Mouse (Mus musculus) kidney, adult 2 months (tissue): ENCODE measurements around the gene Dusp18. TPM values are rescaled to one million over a fixed set of nuclear protein-coding genes. Genes with fewer than 3 reads are reported as not detected.

Experiments used
- DNase-seq: peaks from one replicate; pipeline ENCODE4 v3.0.0; 2021
- H3K27ac ChIP-seq: fragments of 200-500 bp; 2 replicates; pipeline ENCODE4 v1.5.1; 2012; ENCODE audit warnings: low read depth, low read length, control low read depth, inconsistent platforms; ENCODE audit not compliant: insufficient read depth
- H3K27me3 ChIP-seq: fragments of 200-500 bp; replicated peaks from 2 replicates; pipeline ENCODE4 v1.6.1; 2012; ENCODE audit warnings: mild to moderate bottlenecking, moderate library complexity, low read length, inconsistent platforms; ENCODE audit not compliant: control insufficient read depth, insufficient read depth
- H3K36me3 ChIP-seq: fragments of 200-500 bp; 2 replicates; pipeline ENCODE4 v1.6.1; 2012; ENCODE audit warnings: mild to moderate bottlenecking, moderate library complexity, low read length, inconsistent platforms; ENCODE audit not compliant: control insufficient read depth, insufficient read depth
- H3K4me1 ChIP-seq: fragments of 200-500 bp; 2 replicates; pipeline ENCODE4 v1.6.1; 2011; ENCODE audit warnings: low read length; ENCODE audit not compliant: control insufficient read depth, insufficient read depth
- H3K4me3 ChIP-seq: fragments of 200-500 bp; 2 replicates; pipeline ENCODE4 v1.5.1; 2011; ENCODE audit warnings: mild to moderate bottlenecking, low read depth, low read length, control low read depth; ENCODE audit not compliant: insufficient read depth
- CTCF ChIP-seq: fragments of 200-500 bp; conservative IDR thresholded peaks from 2 replicates; pipeline ENCODE4 v1.5.1; 2011; ENCODE audit warnings: low read depth, mild to moderate bottlenecking, control low read depth, low read length, moderate library complexity, mixed read lengths; ENCODE audit not compliant: insufficient read depth, insufficient read length
- POLR2A ChIP-seq: fragments of 200-500 bp; IDR thresholded peaks from one replicate; pipeline ENCODE4 v1.6.1; 2011; ENCODE audit warnings: low read depth, low read length, control low read depth
- WGBS: fragments of 180-500 bp; shearing (Covaris S2); methylation state at CpG from one replicate; pipeline ENCODE4 v1.1.7; 2018; 5-methylcytosine and 5-hydroxymethylcytosine counted together
- polyA plus RNA-seq: library from polyadenylated mRNA; depleted of rRNA; stranded (reverse); fragments of >200 nt; gene quantifications from 2 replicates; pipeline ENCODE4 v1.2.3, GENCODE M21; 2012; rRNA removed

Dusp18 gene
- 7.0 and 7.1 TPM in 2 replicates for polyA plus RNA-seq

- WGBS, result 9% methylated on average over 46 of the region's 46 CpGs
- peak; percentile 97 for DNase-seq
- peak within 1 kb of the TSS; percentile 65 for H3K4me3 ChIP-seq
- H3K27ac ChIP-seq, result peak within 1 kb of the TSS; percentile 86
- TF ChIP-seq CTCF, result no peak
- TF ChIP-seq POLR2A, result no peak
- no peaks in the 10 kb centered on the region for H3K36me3 ChIP-seq
- no peaks in the 10 kb centered on the region for H3K27me3 ChIP-seq
- H3K4me1 ChIP-seq, result 0 out of 2 replicates have a peak, but pooled peaks cover 3% of the 10 kb centered on the region
Measured at GRCm38 (mm10) chr11:3894406-3895281, at the start of gene Dusp18, which contains the start of gene 4921536K21Rik. Gene Dusp18, plus strand, starts transcription at chr11:3895240. Gene 4921536K21Rik, minus strand, starts transcription at chr11:3895098.

DNA sequence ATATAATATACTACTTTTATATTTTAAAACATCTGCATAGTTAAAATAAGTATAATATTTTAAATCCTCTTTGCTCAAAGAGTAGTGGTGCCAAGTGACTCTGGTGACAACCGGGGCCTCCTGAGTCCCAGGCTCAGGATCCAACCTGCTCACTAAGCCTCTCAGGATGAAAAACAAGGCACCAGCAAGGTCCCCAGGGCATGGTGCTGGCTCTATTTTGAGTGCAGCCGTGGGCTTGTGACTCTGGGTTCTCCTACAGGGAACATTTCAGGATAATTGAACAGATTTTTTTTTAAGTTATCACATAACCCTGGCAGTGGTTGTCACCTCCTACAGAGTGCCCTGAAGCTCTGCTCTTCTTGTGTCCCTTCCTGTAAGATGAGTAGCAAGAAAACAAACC, 48.7 kb upstream of the Dusp18 start:
- WGBS, result 54% methylated on average over 2 of the region's 2 CpGs
- DNase-seq, result no peak

DNA sequence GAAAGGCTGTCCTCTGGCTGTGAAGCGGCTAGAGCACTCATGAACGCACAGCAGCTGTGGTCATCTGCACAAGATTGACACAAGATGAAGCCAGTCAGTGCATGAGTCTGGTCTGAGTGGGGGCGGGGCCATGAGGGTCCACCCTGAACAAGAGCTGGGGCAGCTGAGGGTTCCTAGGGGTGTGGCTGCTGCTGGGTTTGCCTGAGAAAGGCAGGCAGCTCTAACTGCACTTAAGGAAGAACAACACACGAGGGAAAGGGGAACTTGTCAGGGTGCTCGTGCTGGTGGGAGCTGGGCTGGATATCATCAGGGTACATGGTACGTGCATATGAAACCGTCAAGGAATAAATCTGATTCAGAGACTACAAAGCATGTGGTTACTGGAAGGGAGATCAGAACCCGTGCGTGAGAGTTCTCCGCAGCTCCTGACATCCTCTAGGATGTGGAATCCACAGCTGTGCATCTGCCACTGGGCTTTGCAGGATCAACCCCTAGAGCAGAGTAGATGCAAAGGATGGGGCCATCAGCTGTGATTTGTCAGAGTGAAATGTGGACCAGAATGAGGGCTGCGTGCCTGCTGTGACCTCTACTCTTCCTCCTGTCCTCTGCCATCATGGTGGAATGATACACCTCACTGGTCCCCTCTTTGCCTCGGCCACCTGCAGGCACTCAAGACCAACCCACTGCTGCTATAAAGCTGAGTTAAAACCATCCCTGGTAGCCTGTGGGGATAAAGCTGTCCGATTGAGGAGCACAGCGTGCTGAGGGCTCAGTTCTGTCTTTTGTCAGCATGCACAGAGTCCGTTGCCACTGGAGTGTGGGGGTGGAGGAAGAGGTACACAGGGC, 45.3 kb upstream of the Dusp18 start:
- Histone ChIP-seq H3K27me3 (no peaks in the 10 kb centered on the region), H3K4me1 (no peaks in the 10 kb centered on the region), H3K27ac (no peak overlapping the region), H3K36me3 (no peaks in the 10 kb centered on the region), H3K4me3 (no peak overlapping the region)
- DNase-seq, result no peak
- TF ChIP-seq CTCF (no peak), POLR2A (no peak)
- WGBS, result 68% methylated on average over 15 of the region's 15 CpGs

More for the DNA sequence above, 48.7 kb upstream of the Dusp18 start:
- no peaks in the 10 kb centered on the region for H3K36me3 ChIP-seq
- H3K27me3 ChIP-seq, result no peaks in the 10 kb centered on the region
- no peak overlapping the region for H3K4me3 ChIP-seq
- TF ChIP-seq POLR2A (no peak), CTCF (no peak)
- H3K4me1 ChIP-seq, result no peaks in the 10 kb centered on the region
- no peak overlapping the region for H3K27ac ChIP-seq

DNA sequence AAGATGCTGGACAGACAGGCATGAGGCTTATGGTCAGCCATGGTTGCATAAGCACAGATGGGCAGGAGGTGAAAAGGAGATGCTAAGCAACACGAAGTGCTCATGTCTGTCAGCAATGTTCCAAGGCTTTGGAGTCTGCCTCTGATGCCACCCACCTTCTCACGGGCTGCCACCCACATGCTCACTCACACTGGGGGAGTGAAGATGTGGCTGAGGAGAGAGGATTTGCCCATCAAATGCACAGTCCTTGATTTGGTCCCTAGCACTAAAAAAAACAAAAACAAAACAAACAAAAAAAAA, 44.8 kb upstream of the Dusp18 start:
- no peak overlapping the region for H3K4me3 ChIP-seq
- TF ChIP-seq CTCF, result no peak
- no peak for TF ChIP-seq POLR2A
- H3K36me3 ChIP-seq, result no peaks in the 10 kb centered on the region
- no peaks in the 10 kb centered on the region for H3K4me1 ChIP-seq
- no peak overlapping the region for H3K27ac ChIP-seq
- no peaks in the 10 kb centered on the region for H3K27me3 ChIP-seq
- DNase-seq, result no peak
- WGBS, result 35% methylated on average over 2 of the region's 2 CpGs

DNA sequence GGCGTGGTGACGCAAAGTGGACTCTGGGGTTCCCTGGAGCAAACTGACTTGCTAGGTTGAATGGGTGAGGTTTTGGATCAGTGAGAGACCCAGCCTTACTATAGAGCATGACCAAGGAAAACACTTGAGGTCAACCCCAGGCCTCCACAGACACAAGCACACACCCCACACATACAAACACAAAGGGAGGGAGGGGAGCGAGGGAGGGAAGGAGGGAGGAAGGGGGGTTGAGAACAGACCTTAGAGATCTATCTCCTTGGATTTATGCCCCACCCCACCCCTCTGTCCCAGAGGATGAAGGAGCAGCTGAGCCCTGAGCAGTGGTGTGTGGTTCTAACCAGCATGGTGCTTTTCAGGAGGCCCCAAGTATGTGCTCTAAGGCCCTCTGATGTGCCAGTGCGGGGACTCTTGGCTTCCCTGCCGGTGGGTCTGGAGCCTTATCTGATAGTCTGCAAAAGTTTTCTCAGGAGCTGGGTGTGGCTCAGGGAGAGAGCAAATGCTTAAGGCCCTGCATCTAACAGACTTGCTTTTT, 44.2 kb upstream of the Dusp18 start:
- Histone ChIP-seq H3K27me3 (no peaks in the 10 kb centered on the region), H3K36me3 (no peaks in the 10 kb centered on the region), H3K27ac (no peak overlapping the region), H3K4me1 (no peaks in the 10 kb centered on the region), H3K4me3 (no peak overlapping the region)
- TF ChIP-seq CTCF (no peak), POLR2A (no peak)
- WGBS, result 68% methylated on average over 5 of the region's 5 CpGs
- DNase-seq, result no peak

DNA sequence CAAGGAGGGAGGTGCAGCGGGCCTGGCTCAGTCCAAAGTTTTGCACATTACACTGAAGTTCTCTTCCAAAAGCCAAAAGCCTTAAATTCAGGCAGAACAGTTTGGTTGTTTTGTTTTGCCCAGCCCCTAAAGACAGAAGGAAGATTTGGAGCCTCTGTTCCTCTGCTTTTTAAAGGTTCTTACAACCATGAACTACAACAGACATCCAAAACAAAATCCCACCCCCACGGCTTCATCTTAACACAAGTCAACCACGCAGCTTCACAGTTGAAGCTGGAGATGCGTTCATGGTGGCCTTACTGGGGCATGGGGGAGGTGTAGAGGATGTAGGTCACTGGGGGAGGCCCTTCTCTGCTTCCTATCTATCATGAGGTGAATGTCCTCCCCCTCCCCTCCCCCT, 43.2 kb upstream of the Dusp18 start:
- Histone ChIP-seq H3K36me3 (no peaks in the 10 kb centered on the region), H3K4me1 (no peaks in the 10 kb centered on the region), H3K4me3 (no peak overlapping the region), H3K27ac (no peak overlapping the region), H3K27me3 (no peaks in the 10 kb centered on the region)
- WGBS, result 65% methylated on average over 4 of the region's 4 CpGs
- DNase-seq, result no peak
- TF ChIP-seq POLR2A (no peak), CTCF (no peak)

DNA sequence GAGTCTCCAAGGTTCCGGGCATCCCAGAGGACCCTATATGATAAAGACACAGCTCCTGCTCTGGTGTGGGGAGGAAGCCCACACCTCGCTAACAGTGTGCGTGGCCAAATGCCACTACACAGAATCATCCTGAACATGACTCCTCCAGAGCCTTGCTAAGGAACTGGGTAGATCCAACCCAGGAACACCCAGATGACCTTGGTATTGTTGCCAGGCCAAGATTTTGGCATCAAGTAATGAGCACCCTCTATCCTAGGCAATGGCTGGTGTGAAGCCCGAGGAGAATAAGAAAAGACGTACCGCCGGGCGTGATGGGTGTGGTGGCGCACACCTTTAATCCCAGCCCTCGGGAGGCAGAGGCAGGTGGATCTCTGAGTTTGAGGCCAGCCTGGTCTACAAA, 42.0 kb upstream of the Dusp18 start:
- TF ChIP-seq POLR2A, result no peak
- H3K36me3 ChIP-seq, result no peaks in the 10 kb centered on the region
- no peaks in the 10 kb centered on the region for H3K4me1 ChIP-seq
- WGBS, result 95% methylated on average over 10 of the region's 10 CpGs
- H3K4me3 ChIP-seq, result no peak overlapping the region
- DNase-seq, result no peak
- H3K27ac ChIP-seq, result no peak overlapping the region
- no peaks in the 10 kb centered on the region for H3K27me3 ChIP-seq
